Mouse (Mus musculus) CH12.LX (cell line): ENCODE data around the gene Pigf. TPM values are rescaled to one million over a fixed set of nuclear protein-coding genes. Genes with fewer than 3 reads are reported as not detected.

Source experiments
- DNase-seq: peaks from one replicate; pipeline ENCODE4 v3.0.0-alpha.2; 2013; ENCODE audit errors: extremely low read depth
- H3K27ac ChIP-seq: 2 replicates; pipeline ENCODE4 v1.5.1; 2012; ENCODE audit warnings: low read depth, mild to moderate bottlenecking, control low read depth, moderate library complexity; ENCODE audit not compliant: insufficient read depth
- H3K27me3 ChIP-seq: replicated peaks from 2 replicates; pipeline ENCODE3; 2012; ENCODE audit warnings: inconsistent platforms
- H3K36me3 ChIP-seq, 2 experiments: replicated peaks in 1 of 2; 2 replicates each; pipeline versions ENCODE3 to v1.6.1; 2012; ENCODE audit warnings: inconsistent platforms in 1 of 2, low read length in 1 of 2, mild to moderate bottlenecking in 1 of 2, mixed read lengths in 1 of 2, moderate library complexity in 1 of 2; ENCODE audit not compliant: control insufficient read depth in 1 of 2, insufficient read depth in 1 of 2
- H3K4me1 ChIP-seq, 2 experiments: 2 replicates each; pipeline ENCODE4 v1.6.1; 2012; ENCODE audit warnings: inconsistent platforms in 1 of 2, moderate library complexity in 1 of 2; ENCODE audit not compliant: insufficient read depth in 2 of 2, control insufficient read depth in 1 of 2
- H3K4me2 ChIP-seq: 2 replicates; pipeline ENCODE4 v1.6.1; 2012; ENCODE audit warnings: low read depth, mild to moderate bottlenecking, control low read depth; ENCODE audit not compliant: poor library complexity, insufficient read depth, severe bottlenecking
- H3K4me3 ChIP-seq, 3 experiments: fragments of 150-350 bp in 1 of 3; sonication (generic) in 1 of 3; replicated peaks in 1 of 3; 2 replicates each; pipeline versions ENCODE3 to v1.5.1; 2011 to 2012; ENCODE audit warnings: low read depth in 2 of 3, low read length in 2 of 3, mild to moderate bottlenecking in 2 of 3, moderate library complexity in 2 of 3, control low read depth in 1 of 3, improper control_type of control experiment in 1 of 3, inconsistent platforms in 1 of 3, mixed read lengths in 1 of 3; ENCODE audit not compliant: poor library complexity in 1 of 3
- H3K79me2 ChIP-seq: replicated peaks from 2 replicates; pipeline ENCODE4 v1.6.1; 2012; ENCODE audit warnings: mild to moderate bottlenecking, moderate library complexity; ENCODE audit not compliant: control insufficient read depth, poor library complexity, insufficient read depth, severe bottlenecking; ENCODE audit errors: extremely low read depth
- H3K9ac ChIP-seq: 2 replicates; pipeline ENCODE4 v1.6.1; 2012; ENCODE audit warnings: low read depth, mild to moderate bottlenecking, control low read depth, moderate library complexity; ENCODE audit not compliant: insufficient read depth
- H3K9me3 ChIP-seq: replicated peaks from 2 replicates; pipeline ENCODE3; 2012; ENCODE audit warnings: low read length, inconsistent platforms, mixed read lengths
- BHLHE40 ChIP-seq: IDR thresholded peaks from 2 replicates; pipeline ENCODE4 v1.6.1; 2011; ENCODE audit warnings: mild to moderate bottlenecking, low read depth, low read length, improper control_type of control experiment
- CTCF ChIP-seq, 2 experiments: IDR thresholded peaks in 1 of 2; conservative IDR thresholded peaks in 1 of 2; 2 replicates each; pipeline ENCODE4 v1.5.1; 2011 to 2012; ENCODE audit warnings: low read depth in 2 of 2, low read length in 2 of 2, improper control_type of control experiment in 1 of 2, inconsistent platforms in 1 of 2, mild to moderate bottlenecking in 1 of 2, moderate library complexity in 1 of 2
- ELF1 ChIP-seq: IDR thresholded peaks from 2 replicates; pipeline ENCODE4 v1.6.1; 2014; ENCODE audit warnings: low read depth, mild to moderate bottlenecking, inconsistent platforms, low read length, improper control_type of control experiment
- EP300 ChIP-seq: IDR thresholded peaks from 2 replicates; pipeline ENCODE4 v1.6.1; 2011; ENCODE audit warnings: low read length, improper control_type of control experiment
- ETS1 ChIP-seq: conservative IDR thresholded peaks from 2 replicates; pipeline ENCODE4 v1.6.1; 2012; ENCODE audit warnings: low read depth, mild to moderate bottlenecking, inconsistent platforms, low read length, improper control_type of control experiment, moderate library complexity
- HCFC1 ChIP-seq: IDR thresholded peaks from 2 replicates; pipeline ENCODE4 v1.6.1; 2012; ENCODE audit warnings: low read depth, mild to moderate bottlenecking, inconsistent platforms, low read length, improper control_type of control experiment
- IRF4 ChIP-seq: IDR thresholded peaks from 2 replicates; pipeline ENCODE4 v1.6.1; 2014; ENCODE audit warnings: low read depth, mild to moderate bottlenecking, inconsistent platforms, low read length, improper control_type of control experiment
- JUND ChIP-seq: conservative IDR thresholded peaks from 2 replicates; pipeline ENCODE4 v1.6.1; 2011; ENCODE audit warnings: low read depth, low read length, improper control_type of control experiment
- MAX ChIP-seq: IDR thresholded peaks from 2 replicates; pipeline ENCODE4 v1.6.1; 2011; ENCODE audit warnings: low read length, improper control_type of control experiment
- MEF2A ChIP-seq: IDR thresholded peaks from 2 replicates; pipeline ENCODE4 v1.6.1; 2014; ENCODE audit warnings: low read depth, mild to moderate bottlenecking, inconsistent platforms, low read length, improper control_type of control experiment, borderline replicate concordance
- MXI1 ChIP-seq: IDR thresholded peaks from 2 replicates; pipeline ENCODE4 v1.6.1; 2011; ENCODE audit warnings: mild to moderate bottlenecking, low read depth, low read length, improper control_type of control experiment
- PAX5 ChIP-seq: IDR thresholded peaks from 2 replicates; pipeline ENCODE4 v1.6.1; 2012; ENCODE audit warnings: low read length, inconsistent platforms, mixed read lengths
- POLR2A ChIP-seq: IDR thresholded peaks from 2 replicates; pipeline ENCODE4 v1.6.1; 2011; ENCODE audit warnings: low read depth, mild to moderate bottlenecking, improper control_type of control experiment, low read length
- RAD21 ChIP-seq: IDR thresholded peaks from 2 replicates; pipeline ENCODE4 v1.6.1; 2011; ENCODE audit warnings: low read depth, mild to moderate bottlenecking, low read length, improper control_type of control experiment, moderate library complexity
- SMC3 ChIP-seq: IDR thresholded peaks from 2 replicates; pipeline ENCODE4 v1.6.1; 2011; ENCODE audit warnings: low read depth, low read length, improper control_type of control experiment
- TBP ChIP-seq: conservative IDR thresholded peaks from 2 replicates; pipeline ENCODE4 v1.6.1; 2011; ENCODE audit warnings: low read depth, low read length, improper control_type of control experiment
- TCF12 ChIP-seq: IDR thresholded peaks from 2 replicates; pipeline ENCODE4 v1.6.1; 2014; ENCODE audit warnings: low read depth, mild to moderate bottlenecking, inconsistent platforms, low read length, improper control_type of control experiment
- UBTF ChIP-seq: IDR thresholded peaks from 2 replicates; pipeline ENCODE4 v1.6.1; 2012; ENCODE audit warnings: low read depth, mild to moderate bottlenecking, inconsistent platforms, low read length, improper control_type of control experiment, moderate library complexity
- USF1 ChIP-seq: IDR thresholded peaks from 2 replicates; pipeline ENCODE4 v1.6.1; 2014; ENCODE audit warnings: low read depth, mild to moderate bottlenecking, inconsistent platforms, low read length, improper control_type of control experiment
- USF2 ChIP-seq: conservative IDR thresholded peaks from 2 replicates; pipeline ENCODE4 v1.6.1; 2011; ENCODE audit warnings: low read depth, low read length, improper control_type of control experiment
- ZC3H11A ChIP-seq: IDR thresholded peaks from 2 replicates; pipeline ENCODE4 v1.6.1; 2012; ENCODE audit warnings: low read depth, mild to moderate bottlenecking, inconsistent platforms, low read length, improper control_type of control experiment
- ZMIZ1 ChIP-seq: IDR thresholded peaks from 2 replicates; pipeline ENCODE4 v1.6.1; 2012; ENCODE audit warnings: low read depth, mild to moderate bottlenecking, inconsistent platforms, low read length, improper control_type of control experiment
- ZNF384 ChIP-seq: IDR thresholded peaks from 2 replicates; pipeline ENCODE4 v1.6.1; 2012; ENCODE audit warnings: low read depth, low read length, improper control_type of control experiment, inconsistent platforms
- dilution Hi-C: fragments of 300-500 bp; cut with MboI; formaldehyde crosslinking; loops from 2 replicates; pipeline ENCODE4 v1.14.3; 2020; ENCODE audit warnings: low sequenced_read_pairs; ENCODE audit not compliant: extremely low pct_unique_long_range_greater_than_20kb, extremely low pct_ligation_motif_present
- in situ Hi-C: fragments of 300-500 bp; cut with MboI; formaldehyde crosslinking; loops from 3 replicates; pipeline ENCODE4 v1.14.3; 2019; ENCODE audit warnings: low sequenced_read_pairs, low pct_ligation_motif_present, low pct_unique_long_range_greater_than_20kb, mixed read lengths
- polyA plus RNA-seq: library from polyadenylated mRNA; unstranded; fragments of >175 nt; gene quantifications from 2 replicates; pipeline ENCODE4 v1.2.1, GENCODE M21; 2012; ENCODE audit warnings: low read depth; ENCODE audit not compliant: insufficient read length
- total RNA-seq, 2 experiments: library from RNA; depleted of rRNA; stranded (reverse); fragments of 300-350 nt in 1 of 2; fragments of >200 nt in 1 of 2; gene quantifications; 2 replicates each; pipeline ENCODE4 v1.2.3; 2012 to 2014

Pigf gene
- total and polyA plus RNA-seq, 3 experiments, result 33.6 to 70.8 (median 37.6) TPM

GRCm38 (mm10) chr17:86971036-86971435 lies 54.2 kb downstream of the Pigf start:
- dilution Hi-C loops, result no loop called here
- Histone ChIP-seq H3K27me3 (no peaks in the 10 kb centered on the region), H3K4me2 (no peak overlapping the region), H3K4me1 (peaks cover 37 to 72% of the 10 kb centered on the region in 2 experiments), H3K27ac (no peak overlapping the region), H3K79me2 (no peaks in the 10 kb centered on the region; the same call in 1 of the 2 replicates), H3K9me3 (no peaks in the 10 kb centered on the region), H3K9ac (no peak overlapping the region), H3K4me3 (no peak overlapping the region), H3K36me3 (peaks cover 45 to 84% of the 10 kb centered on the region in 2 experiments)
- in situ Hi-C loops, result no loop called here
- DNase-seq, result no peak
- TF ChIP-seq JUND (no peak), PAX5 (no peak), ZC3H11A (no peak)

GRCm38 (mm10) chr17:86970026-86970750 lies 55.0 kb downstream of the Pigf start:
- dilution Hi-C loops (no loop called here), in situ Hi-C loops (no loop called here)
- no peak for DNase-seq
- no peak overlapping the region for H3K9ac ChIP-seq
- H3K4me3 ChIP-seq, result no peak overlapping the region
- H3K36me3 ChIP-seq, result peaks cover 45 to 85% of the 10 kb centered on the region in 2 experiments
- H3K9me3 ChIP-seq, result no peaks in the 10 kb centered on the region
- H3K4me1 ChIP-seq, result peaks cover 39 to 79% of the 10 kb centered on the region in 2 experiments
- TF ChIP-seq BHLHE40 (no peak), MEF2A (no peak), USF1 (no peak), TBP (no peak), ELF1 (no peak), UBTF (no peak), ZC3H11A (no peak), MXI1 (no peak)
- H3K79me2 ChIP-seq, result peaks cover 4% of the 10 kb centered on the region
- no peaks in the 10 kb centered on the region for H3K27me3 ChIP-seq
- H3K27ac ChIP-seq, result 0 out of 2 replicates have a peak overlapping the region, but pooled peaks have one; percentile 24
- no peak overlapping the region for H3K4me2 ChIP-seq

DNA sequence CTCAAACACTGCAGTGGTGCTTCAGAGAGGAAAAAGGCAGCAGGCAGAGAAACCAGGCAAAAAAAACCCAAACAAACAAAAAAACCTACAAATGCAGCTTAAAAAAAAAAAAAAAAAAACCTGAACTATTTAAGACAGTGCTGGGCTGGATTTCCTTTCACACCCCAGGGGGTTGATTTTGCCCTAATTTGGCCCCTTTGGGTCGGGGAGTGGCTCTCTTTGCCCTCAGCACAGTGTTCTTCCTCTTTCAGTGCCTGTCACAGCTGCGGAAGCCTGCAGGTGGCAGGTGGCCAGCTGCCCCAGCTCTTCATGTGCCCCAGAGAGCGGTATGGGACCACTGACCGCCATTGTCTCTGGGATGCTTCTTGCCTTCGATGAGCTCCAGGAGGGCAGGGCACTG lies 55.6 kb downstream of the Pigf start:
- Histone ChIP-seq H3K4me3 (no peak overlapping the region), H3K79me2 (peaks cover 9% of the 10 kb centered on the region), H3K4me2 (peak overlapping the region; percentile 32), H3K27ac (0 out of 2 replicates have a peak overlapping the region, but pooled peaks have one; percentile 24), H3K9ac (no peak overlapping the region), H3K27me3 (no peaks in the 10 kb centered on the region), H3K36me3 (peaks cover 45 to 81% of the 10 kb centered on the region in 2 experiments), H3K4me1 (peaks cover 39 to 85% of the 10 kb centered on the region in 2 experiments), H3K9me3 (no peaks in the 10 kb centered on the region)
- in situ Hi-C loops (no loop called here), dilution Hi-C loops (no loop called here)
- TF ChIP-seq ZNF384, result peak; percentile 97
- TF ChIP-seq EP300, result peak; percentile 80
- TF ChIP-seq ELF1, result peak; percentile 53; the same call in 1 of the 2 replicates
- TF ChIP-seq MAX, result 0 out of 2 replicates have a peak, but pooled peaks have one; percentile 37
- TF ChIP-seq RAD21, result peak; percentile 14
- TF ChIP-seq IRF4, result peak; percentile 31
- TF ChIP-seq USF2, result no peak
- no peak for TF ChIP-seq ZMIZ1
- peak; percentile 95 for TF ChIP-seq TCF12
- TF ChIP-seq ETS1, result 0 out of 2 replicates have a peak, but pooled peaks have one; percentile 37
- no peak for TF ChIP-seq USF1
- TF ChIP-seq SMC3, result peak; percentile 23; the same call in 1 of the 2 replicates
- TF ChIP-seq MEF2A, result peak; percentile 86
- TF ChIP-seq POLR2A, result 0 out of 2 replicates have a peak, but pooled peaks have one; percentile 16
- peak; percentile 50; the same call in 1 of the 2 replicates for TF ChIP-seq BHLHE40
- peak in 1 of 2 experiments; percentile 38; a peak in 2 of 4 replicates for TF ChIP-seq CTCF (conservative IDR thresholded peaks at IDR 0.05 in 1 of 2, IDR thresholded peaks at IDR 0.05 in 1 of 2; ENCODE audit: low read depth in 2 of 2, low read length in 2 of 2)
- no peak; the same call in 1 of the 2 replicates for TF ChIP-seq HCFC1
- peak; percentile 88 for DNase-seq
